Mouse (Mus musculus) left cerebral cortex, adult 9 months (tissue): ENCODE measurements at regions not wholly inside any gene's neighbourhood (a gene's known extent, or its start where the extent isn't known, plus 50 kb on each side); places are given as distances from the start of the nearest gene placed in this dataset.
"Not testable (repeated sequence)": the region's sequence is repeated elsewhere in the genome, so short reads cannot be mapped to it uniquely, and the experiment has no call there.

Experiments used
- DNase-seq, 2 experiments: peaks; one replicate each; pipeline ENCODE4 v3.0.0; 2022; ENCODE audit warnings: low spot score in 2 of 2

DNA sequence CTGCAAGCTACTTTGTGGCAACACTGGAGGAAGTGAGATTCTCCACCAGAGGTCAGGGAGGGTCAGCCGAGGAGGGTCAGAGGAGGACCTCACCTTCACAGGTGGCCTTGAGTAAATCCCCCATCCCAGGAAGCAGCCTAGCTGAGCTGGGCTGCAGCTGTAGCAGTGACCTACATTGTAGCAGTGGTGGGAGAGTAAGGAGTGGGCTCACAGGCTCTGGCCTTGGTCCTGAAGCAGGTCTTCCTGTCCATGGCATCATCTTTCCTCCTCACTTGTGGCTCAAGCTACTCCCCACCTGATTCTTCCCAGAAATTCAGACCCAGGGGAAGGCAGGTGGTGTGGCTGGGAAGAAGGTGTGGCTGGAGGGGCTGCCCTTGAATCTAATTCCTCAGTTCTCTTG is 84.3 kb downstream of the 1810013L24Rik start:
- DNase-seq: not testable (repeated sequence)

DNA sequence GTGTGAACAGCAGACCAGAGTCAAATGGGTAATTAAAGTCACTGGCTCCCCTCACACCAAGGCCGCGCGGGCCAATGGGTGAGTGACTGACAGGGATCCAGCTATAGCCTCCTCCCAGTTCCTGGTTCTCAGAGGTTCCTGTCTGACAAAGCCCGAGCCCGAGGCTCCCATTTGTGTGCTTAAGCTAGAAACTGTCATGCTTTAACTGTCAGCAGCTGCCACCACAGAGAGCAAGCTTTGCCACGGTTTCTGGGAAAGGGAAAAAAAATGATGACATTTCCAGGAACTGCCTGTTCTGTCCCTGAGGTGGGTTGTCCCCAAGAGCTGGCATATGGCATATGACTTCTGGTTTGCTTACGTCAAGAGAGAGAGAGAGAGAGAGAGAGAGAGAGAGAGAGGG is 86.2 kb downstream of the 1810013L24Rik start:
- DNase-seq: no peak

DNA sequence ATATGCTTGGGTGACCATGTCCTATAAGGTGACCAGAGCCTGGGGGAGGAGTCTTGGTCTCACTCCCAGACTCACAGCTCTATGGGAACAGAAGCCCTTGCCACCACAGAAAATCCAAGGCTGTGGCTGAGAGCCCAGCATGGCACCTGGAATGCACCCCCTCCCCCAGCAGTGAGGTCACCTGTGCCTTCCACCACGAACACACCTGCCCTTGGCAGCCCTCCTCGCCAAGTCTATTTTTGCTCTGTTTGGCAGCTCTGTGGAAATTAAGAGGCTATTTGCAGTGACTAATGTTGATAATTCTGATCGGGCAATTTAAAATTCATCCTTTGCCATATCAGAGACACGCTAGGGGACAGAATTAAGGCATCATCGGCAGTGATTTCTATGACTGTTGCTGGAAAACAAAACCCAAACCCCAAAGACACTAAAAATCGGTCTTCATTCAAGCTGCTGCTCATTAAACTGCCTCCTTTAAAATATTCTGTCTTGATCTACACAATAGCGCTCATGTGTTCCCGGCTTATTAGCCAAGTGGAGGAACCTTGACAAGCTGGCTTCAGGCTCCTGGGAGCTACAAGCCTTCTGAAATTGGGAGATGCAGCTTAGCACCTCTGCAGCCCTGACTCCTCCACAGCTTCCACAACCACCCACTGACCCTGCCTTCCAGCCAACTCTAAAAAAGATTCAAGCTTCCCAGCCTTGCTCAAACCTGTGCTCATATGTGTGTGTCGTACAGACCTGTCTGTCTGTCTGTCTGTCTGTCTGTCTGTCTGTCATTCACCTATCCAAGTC is 89.0 kb downstream of the 1810013L24Rik start:
- DNase-seq: peak in 1 of 2 experiments; percentile 30

DNA sequence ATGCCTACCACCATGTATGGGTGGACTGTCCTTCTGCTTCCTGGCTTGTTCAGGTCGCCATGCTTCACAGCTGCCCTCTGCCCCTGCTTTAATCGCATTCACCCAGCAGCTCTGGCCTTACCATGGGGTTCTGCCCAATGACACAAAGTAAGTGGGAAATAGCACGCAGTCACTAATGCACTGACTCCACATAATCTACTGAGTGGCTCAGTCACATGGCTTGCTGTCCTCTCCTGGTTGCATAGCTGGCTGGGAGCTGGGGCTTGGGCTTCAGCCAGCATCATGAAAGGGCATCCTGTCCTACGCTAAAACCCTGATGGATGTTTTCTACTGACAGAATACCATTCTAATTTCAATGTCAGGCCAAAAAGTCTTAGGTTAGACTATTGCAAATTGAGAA is 94.8 kb downstream of the 1810013L24Rik start:
- DNase-seq: no peak

DNA sequence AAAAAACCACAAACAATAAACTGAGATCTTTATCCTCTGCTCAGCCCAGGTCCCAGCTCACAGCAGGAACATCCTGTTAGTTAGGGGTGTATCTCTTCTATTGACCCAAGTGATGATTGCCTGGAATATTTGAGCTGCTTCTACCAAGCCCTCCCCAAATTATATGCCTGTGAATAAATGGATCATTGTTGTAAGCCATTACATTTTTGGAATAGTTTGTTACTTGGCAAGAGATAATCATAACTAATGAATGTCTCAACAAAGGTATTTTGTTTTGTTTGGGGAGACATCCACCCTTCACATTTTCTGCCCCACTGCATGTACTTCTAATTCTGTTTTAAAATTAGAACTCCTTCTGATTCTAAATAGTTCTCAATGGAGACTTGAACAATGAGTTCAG is 102.1 kb downstream of the 1810013L24Rik start:
- DNase-seq: no peak

DNA sequence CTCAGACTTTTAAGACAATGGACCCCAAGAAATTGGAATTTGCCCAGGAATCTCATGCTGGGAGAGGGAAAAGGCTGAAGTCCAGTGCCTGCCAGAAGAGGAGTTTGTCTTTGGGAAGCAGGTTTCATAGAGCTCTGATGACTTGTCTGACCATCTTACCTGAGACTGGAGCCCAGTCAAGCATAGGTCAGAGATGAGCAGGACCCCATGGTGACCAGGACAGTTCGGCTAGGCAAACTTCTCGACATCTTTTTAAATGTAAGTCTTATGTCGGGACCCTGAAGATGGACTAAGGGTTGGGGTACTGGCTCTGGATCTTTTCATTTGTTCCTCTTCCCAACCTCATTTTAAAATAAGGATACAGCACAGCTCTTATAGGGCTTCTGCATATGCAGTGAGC is 103.2 kb downstream of the 1810013L24Rik start:
- no peak for DNase-seq

DNA sequence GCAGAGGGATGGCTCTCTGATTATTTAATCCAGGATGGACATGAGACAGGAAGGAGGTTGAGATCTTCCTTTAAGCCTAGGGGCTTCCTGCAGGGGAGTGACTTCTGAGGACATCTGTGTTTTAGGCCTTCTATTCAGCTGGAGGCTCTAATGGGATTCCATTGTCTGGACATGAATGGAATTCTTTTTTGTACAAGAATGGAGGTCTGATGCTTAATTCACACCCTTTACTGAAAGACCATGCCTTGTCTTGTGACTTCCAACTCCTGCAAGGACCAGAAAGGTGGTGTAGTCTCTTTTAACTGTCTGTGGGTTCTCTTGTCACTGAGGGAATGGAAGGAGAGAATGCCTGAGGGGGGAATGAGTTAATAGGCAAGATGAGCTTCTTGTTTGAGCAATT is 106.5 kb downstream of the 1810013L24Rik start:
- no peak for DNase-seq

DNA sequence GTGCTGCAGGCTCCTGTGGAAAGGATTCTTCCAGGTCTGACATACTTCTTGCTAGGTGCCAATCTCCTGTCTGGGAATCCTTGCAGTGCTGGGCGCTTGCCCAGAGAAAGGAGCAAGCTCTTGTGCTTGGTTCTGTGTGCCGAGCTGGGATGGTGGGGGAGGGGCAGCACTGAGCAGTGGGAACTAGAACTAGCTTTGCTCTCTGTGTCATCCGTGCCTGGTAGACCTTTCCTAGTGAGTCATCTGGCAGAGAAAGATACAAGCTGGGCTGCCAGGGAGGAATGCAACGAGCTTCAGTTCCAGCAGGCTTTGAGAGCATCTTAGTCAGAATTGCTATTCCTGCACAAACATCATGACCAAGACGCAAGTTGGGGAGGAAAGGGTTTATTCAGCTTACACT is 108.6 kb downstream of the 1810013L24Rik start:
- peak; percentile 66 to 82 for DNase-seq

DNA sequence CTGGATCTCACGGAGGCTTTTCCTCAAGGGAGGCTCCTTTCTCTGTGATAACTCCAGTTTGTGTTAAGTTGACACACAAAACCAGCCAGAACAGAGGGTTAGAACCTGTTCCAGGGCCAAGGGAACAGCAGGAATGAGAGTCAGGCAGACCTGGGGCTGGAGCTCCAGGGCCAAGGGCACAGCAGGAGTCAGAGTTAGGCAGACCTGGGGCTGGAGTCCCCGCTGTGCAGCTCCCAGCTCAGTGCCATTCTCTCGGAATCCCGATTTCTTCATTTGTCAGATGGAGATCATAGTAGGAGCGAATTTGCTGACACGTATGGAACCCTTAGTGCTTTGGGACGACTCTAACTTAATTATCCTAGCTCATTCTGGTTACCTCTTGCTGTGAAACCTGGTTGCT is 109.2 kb downstream of the 1810013L24Rik start:
- no peak for DNase-seq

DNA sequence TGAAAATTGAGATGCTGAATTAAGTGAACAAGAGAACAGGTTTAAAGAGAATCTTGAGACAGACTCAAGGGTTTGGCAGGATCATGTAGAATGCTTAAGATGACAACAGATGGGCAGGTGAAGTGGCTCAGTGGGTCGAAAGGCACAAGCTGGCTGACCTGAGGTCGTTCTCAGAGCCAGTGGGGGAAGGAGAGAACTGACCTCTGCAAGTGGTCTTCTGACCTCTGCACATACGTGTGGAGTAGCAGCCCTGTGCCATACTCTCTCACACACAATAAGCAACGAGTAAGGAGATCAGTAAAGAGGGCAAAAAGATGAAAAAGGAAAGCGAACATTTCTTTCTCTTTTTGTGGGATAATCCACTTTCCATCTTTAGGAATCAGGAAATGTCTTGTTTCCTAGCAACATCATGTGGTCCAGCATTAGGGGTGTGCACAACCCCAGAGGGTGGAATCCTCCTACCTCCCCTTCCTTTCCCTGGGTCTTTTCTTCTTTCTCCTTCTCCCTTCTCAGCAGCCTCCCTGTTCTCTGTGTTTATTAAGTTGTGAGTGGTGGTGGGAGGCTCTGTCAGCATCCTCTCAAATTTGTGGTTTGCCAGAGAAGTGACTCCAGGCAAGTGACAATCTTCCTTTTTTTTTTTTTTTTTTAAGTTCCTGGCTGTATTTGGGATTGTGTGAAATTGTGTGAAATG is 114.7 kb downstream of the 1810013L24Rik start:
- DNase-seq: no peak

DNA sequence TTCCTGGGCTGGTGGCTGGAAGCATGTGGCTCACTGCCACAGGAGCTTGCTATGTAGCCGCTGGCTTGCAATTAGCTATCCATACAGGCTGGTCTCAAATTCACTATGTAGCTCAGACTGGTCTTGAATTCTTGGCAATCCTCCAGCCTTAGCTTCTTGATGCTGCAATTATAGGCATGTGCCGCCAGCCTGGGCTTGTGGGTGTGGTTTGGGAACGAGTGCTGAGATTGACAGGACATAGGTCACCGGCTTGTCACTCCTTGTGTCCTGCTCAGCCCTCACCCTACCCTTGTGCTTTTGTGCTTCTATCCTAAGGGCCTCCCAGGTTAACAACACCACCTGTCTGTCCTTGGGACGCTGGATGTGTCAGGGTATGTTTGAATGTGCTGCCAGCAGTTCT is 117.9 kb downstream of the 1810013L24Rik start:
- no peak for DNase-seq

DNA sequence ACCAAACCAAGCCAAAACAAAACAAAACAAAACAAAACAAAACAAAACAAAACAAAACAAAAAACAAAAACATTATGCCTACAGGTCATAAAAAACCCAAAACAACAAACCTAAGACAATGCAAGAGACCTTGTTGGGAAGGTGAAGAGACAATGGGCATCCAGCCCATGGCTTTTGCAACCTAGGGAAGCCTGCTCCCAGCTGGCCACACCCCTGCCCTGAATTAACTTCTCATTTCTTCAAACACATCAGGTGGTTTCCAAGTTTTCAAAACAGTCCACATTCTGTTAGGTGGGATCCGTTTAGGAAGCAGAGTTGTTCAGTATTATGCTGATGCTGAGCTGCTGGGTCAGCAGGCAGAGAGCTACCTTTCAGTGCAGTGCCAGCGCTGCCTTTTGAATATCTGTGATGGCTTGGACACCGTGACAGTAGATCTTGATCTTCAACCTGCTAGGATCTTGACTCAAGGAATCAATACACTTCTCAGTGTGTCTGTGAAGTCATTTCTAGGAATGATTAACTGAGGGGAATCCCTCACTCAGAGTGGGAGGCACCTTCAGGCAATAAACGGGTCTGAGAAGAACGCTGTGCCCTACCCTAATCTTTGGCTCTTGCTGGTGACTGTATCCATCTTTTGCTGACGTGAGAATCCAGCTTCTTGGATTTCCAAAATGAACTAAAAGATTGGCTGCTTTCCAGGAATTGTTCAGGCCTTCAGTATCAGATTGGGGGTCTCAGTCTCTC is 121.4 kb downstream of the 1810013L24Rik start:
- no peak for DNase-seq

DNA sequence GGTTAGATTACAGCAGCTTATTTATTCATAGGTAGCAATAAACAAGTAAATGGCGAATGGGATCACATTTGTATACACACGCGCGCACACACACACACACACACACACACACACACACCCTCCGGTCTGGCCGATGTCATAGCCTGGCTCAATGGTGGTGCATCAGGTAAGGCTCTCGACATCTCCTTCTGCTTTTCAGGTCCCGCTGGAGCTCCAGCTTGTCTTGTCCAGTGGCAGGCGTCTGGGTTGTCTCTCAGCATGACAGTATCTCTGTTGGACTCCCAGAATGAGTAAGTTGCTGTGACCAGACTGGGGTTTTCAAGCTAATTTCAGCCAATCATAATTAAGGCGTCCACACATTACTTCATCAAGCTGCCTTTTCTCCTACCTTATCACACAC is 131.8 kb downstream of the 1810013L24Rik start:
- DNase-seq: no peak

DNA sequence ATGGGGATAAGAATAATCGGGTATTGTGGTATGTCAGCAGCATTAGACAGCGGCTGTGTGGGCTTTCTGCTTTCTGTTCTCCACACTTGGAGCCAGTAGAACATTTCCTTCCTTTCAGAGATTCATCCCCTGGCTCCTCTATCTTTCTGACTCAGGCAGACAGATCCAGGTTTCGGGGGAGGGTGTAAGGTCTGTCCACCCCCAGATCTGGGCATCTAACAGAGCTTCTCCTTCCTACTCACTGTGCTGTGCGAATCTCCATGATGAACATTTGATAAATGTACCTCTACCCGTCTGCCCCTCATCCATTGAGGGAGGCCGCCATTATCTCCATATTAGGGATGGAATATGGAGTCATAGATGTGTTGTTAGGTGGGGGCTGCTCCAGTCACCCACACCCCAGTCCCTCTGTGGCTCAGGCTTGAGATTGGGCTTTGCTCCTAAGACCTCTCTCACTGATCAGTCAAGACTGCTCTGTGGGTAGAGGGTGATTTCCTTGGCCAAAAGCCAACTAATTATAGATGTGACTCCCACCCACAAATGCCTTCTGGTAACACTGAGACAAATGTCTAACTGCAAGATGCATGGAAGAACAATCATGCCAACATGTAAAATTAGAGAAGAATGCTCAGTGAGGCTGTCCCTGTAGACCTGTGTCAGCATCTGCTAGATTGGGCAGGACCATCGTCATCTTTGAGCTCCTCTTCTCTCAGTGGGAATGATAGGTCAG is 163.8 kb downstream of the 1810013L24Rik start:
- DNase-seq: peak; percentile 78 to 81

DNA sequence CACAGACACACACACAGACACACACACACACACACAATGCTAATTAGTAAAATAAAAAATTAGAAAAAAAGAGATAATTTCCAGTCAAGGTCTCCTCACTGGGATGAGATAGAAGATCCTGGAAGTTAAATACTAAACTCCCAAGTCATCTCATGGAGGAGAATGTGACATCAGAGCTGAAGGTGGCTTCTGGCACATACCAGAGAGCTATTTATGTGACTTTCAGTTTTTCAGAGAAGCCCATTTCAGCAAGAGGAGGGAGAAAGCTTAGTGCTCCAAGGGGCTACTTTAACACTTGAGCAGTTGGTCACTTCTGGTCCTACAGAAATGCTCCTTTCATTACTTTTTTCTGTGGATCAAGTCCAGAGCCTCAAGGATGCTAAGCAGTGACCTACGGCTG is 164.6 kb downstream of the 1810013L24Rik start:
- no peak for DNase-seq

DNA sequence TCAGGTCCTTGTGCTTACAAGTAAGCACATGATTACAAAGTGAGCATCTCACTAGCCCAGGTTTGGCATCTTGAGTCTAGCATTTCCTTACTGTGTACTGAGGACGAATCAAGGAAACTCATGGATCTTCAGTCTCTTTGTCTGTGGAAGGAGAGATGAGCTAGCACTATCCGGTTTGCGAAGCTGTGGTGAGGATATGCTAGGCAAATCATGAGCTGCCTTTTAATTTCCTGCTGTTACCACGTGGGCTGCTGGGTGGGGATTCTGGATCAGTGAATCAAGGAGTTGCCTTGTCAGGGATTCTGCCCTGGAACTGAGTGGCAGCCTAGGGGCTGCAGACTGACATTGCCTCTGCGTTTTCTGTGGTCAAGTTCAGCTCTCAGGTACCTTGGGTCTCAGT is 167.3 kb downstream of the 1810013L24Rik start:
- no peak for DNase-seq

DNA sequence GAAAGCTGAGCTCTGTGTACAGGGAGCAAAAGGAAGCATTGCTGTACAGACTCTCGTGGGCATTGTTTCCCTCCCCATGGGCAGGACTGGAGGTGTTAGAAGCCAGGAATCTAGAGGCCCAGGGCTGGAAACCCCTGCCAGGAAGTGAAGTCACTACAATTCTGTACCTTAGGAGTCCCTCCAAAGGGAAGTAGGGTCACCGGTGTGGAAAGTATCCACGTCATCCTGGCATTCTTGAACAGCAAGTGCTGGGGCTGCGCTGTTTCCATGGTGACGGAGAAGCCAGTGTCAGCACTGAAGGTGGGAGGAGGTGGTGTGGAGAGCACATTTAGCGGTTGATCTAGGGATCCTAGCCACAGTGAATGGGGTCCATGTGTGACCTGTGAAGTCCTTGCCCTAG is 174.1 kb downstream of the 1810013L24Rik start:
- DNase-seq: peak in 1 of 2 experiments; percentile 78

DNA sequence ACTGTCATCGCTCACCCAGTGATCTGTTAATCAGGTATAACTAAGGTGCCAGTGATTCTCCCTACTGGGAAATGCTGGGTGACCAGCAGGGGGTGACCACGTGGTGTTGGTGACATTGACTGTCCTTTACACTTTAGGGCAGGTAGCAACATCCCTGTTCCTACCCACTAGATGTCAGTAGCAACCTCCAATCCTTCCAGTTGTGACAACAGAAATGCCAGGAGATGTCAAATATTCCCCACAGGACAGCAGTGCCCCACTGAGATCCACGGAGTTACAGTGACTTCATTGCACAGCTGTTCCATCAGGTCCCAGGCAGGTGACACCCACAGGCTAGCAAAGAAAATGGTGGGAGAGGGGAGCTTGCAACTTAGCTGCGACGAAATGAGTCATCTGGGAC is 176.0 kb downstream of the 1810013L24Rik start:
- no peak for DNase-seq

DNA sequence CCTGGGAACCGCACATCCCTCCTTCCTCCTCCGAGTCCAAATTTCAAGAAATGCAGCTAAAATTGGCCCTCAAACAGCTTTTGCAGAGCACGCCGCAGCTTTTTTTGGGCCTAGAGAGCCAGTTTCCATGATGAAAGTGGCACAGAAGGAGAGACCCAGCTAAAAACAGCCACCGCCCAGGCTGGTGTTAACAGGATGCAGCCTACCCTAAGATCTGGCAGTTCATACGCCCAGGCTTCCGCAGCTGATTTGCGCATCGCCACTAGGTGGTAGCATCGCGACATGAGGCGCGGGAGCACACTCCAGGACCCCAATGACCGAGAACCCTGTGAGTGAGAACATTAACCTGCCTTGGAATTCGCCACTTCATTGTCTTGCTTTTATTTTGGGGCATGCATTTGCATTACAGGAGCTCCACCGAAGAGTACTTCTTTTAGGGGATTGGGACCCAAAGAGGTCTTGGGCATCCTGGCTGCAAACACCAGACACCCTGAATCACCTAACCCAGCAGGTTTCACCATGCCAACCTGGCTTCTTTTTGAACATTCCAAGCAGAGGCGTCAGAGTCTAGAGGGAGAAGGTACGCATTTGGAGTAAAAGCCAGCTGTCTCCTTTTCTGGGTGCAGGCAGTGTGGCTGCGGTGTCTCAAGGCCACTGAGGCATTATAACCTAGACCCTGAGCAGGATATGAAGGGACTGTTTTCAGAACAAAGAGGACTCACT is 179.6 kb downstream of the 1810013L24Rik start:
- peak; percentile 84 to 96 for DNase-seq

DNA sequence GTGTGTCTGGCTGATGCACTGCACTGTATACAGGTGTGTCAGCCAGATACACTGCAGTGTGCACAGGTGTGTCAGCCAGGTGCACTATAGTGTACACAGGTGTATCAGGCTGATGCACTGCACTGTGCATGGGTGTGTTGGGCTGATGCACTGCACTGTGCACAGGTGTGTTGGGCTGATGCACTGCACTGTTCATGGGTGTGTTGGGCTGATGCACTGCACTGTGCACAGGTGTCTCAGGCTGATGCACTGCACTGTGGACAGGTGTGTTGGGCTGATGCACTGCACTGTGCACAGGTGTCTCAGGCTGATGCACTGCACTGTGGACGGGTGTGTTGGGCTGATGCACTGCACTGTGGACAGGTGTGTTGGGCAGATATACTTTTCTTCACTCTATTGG is 181.2 kb downstream of the 1810013L24Rik start:
- DNase-seq: no peak

DNA sequence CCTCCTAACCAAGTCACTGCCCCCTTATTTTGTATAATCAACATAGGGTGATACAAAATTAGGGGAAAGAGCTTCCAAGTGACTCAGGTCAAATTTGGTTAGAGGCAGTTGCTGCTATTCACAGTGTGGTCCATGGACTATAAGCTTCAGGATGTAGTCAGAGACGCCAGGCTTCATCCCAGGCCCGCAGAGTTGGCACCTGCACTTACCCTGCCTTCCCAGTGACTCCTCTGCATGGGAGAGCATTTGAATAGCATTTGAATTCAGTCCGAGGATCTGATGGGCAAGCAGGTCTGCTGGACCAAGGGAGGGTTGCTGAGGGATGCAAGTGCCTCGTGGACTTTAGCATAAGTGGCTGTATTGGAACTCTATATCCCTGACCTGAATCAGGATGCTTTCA is 181.8 kb downstream of the 1810013L24Rik start:
- no peak for DNase-seq
